Mouse (Mus musculus) MEL (cell line): ENCODE data around the gene Zfp865.

Experiments
- CTCF ChIP-seq, 3 experiments: IDR thresholded peaks in 2 of 3; conservative IDR thresholded peaks in 1 of 3; 2 replicates each; pipeline ENCODE4 v1.5.1; 2011 to 2012; ENCODE audit warnings: low read length in 3 of 3, low read depth in 2 of 3, mild to moderate bottlenecking in 2 of 3, improper control_type of control experiment in 1 of 3, inconsistent platforms in 1 of 3, mixed read lengths in 1 of 3, moderate library complexity in 1 of 3; ENCODE audit not compliant: control insufficient read depth in 1 of 3, insufficient read depth in 1 of 3, poor library complexity in 1 of 3, severe bottlenecking in 1 of 3
- NELFE ChIP-seq: IDR thresholded peaks from 2 replicates; pipeline ENCODE4 v1.6.1; 2011; ENCODE audit warnings: low read depth, low read length, improper control_type of control experiment

GRCm38 (mm10) chr7:5021197-5021596 lies 1.0 kb downstream of the Zfp865 start:
- TF ChIP-seq NELFE (no peak), CTCF (IDR thresholded peaks at IDR 0.05 in 2 of 3, conservative IDR thresholded peaks at IDR 0.05 in 1 of 3; ENCODE audit: control insufficient read depth in 1 of 3, insufficient read depth in 1 of 3, low read depth in 2 of 3, low read length in 3 of 3, poor library complexity in 1 of 3, severe bottlenecking in 1 of 3) (no peak)
